Mouse (Mus musculus) liver (tissue): Measurements from ENCODE around the gene Mrpl51.
A peak's percentile ranks its signal among the peaks of the same experiment; 100 is the strongest.

ENCODE experiments used
- DNase-seq: peaks from one replicate; pipeline ENCODE4 v3.0.0-alpha.2; 2020; ENCODE audit warnings: mixed read lengths

The Mrpl51 gene

GRCm38 (mm10) chr6:125193390-125193789, 1.8 kb downstream of the Mrpl51 start:
- no peak for DNase-seq

- no peak for DNase-seq
Measured at GRCm38 (mm10) chr6:125195541-125196075, 4.0 kb downstream of the Mrpl51 start.

DNA sequence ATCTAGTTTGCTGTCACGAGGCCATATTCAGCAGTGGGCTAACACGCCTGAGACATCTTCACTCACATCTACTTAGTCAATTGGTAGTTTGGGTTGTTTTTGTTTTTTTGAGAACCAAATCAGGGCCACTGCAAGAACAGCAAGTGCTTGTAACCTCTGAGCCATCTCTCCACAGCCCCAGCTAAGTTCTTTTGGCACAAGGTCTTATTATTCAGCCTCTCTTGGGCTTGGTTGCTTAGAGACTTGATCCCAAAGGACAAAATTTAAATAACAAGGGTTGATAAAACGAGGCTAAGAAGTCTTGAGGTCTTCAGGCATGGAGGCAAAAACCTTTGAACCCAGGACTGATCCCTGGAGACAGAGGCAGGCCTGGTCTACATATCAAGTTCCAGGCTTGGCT, 4.7 kb downstream of the Mrpl51 start:
- no peak for DNase-seq

- no peak for DNase-seq
Measured at GRCm38 (mm10) chr6:125197166-125197565, 5.6 kb downstream of the Mrpl51 start.

- DNase-seq = no peak
Measured at GRCm38 (mm10) chr6:125210436-125210835, 18.8 kb downstream of the Mrpl51 start.

DNA sequence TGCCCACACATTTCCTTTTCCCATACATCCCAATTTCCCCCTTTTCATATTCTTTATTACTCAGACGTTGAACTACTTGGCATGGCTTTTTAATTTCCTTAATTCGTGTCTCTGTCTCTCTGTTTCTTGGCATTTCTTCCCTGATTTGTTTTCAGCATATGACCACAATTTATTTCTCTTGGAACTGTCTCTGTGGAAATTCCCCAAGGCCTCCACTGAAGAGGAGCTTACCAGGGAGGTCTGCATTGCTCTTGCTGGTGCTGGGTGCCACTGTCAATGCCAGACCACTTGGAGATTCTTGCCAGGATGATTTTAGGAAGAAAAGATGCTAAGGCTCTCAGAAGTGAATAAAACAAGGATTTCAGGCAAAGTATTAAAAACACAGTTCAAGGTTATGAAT, 21.0 kb downstream of the Mrpl51 start:
- DNase-seq = no peak

DNA sequence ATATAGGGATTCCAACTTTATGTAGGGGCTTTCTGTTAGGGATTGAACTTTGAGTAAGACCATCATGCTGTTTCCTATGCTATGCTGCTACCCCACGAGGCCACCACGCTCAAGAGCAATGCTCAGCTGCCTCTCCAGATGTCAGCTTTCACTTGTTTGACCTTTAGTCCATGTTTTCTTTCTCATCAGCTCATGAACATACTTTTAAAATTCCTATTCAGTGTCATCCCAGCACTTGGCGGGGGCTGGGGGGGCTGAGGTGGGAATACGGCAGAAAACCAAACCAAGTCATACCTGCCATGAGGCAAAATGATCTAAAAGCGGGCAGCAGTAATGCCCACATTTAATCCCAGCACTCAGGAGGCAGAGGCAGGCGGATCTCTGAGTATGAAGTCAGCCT, 21.5 kb downstream of the Mrpl51 start:
- no peak for DNase-seq

DNA sequence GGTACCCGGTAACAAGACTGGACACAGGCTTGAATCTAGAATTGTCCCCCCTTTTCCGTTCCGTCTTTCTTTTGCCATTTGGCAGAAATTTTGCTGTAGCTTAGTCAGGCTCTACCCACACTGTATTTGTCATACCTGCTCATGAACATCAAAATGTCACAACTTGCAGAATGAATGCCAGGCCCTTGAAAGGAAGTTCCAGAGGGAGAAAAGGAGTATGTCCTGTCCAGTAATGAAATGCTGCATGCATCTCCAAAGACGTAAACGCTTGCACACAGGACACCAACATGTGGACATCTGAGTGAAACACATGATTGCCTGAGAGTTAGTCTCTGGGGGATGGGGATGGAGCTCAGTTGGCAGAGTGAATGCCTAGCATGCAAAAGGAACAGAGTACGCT, 22.1 kb downstream of the Mrpl51 start:
- DNase-seq = no peak

DNA sequence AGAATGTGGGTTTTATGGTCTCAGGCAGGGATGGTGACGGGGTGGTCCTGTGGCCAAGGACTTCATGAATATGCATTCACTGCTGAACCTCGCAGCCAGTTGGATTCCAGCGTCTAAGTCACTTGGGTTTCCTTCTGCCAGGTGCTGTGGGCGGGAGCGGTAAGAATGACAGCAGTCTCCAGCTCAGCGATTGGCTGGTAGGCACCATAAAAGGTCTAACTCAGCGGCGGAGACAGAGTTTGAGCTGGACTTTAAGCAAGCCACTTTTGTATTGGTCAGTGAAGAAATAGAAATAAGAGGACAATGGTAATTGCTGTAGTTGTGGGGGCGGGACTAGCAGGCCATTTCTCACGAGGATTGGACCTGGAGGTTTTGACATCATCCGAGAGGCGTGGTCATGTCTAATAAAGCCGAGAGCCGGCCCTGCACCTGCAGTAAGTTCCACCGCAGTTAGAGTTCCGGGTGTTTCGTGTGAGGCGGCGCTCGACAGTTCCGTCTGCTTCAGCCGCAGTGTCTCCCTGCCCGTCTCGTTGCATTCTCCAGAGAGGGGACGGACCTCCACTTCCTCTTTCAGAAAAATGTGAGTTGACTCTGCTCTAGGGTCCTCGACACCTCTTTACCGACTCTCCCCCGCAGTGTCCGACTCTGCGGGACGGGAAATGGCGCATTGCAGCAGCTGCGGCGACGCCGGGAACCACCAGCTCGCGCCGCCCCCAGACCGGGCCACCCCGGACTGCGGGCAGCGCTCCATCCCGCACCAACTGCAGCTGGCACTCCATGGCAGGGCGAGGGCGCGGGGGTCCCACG, 23.8 kb downstream of the Mrpl51 start, which contains the start of gene Vamp1:
Gene Vamp1 (plus strand): TSS at position 404 of the 807 bp plus-strand sequence.
- DNase-seq = peak; percentile 92

- no peak for DNase-seq
Measured at GRCm38 (mm10) chr6:125216898-125217297, 25.3 kb downstream of the Mrpl51 start.

GRCm38 (mm10) chr6:125217899-125218298, 26.3 kb downstream of the Mrpl51 start:
- no peak for DNase-seq

DNA sequence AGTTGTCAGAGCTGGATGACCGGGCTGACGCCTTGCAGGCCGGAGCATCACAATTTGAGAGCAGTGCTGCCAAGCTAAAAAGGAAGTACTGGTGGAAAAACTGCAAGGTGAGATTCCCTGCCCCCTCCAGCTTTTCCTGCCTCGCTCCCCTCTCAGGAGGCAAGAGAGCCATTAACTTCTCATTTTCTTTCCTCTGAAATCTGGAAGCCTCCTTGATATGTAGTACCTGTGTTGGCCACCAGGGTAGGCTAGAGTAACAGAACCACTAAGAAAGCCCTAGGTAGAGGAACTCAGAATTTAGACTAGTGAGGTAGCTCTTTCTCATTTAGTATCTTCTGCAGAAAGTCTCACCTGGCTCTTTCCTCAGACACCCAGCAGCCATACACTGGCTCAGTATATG, 27.4 kb downstream of the Mrpl51 start:
- peak; percentile 58 for DNase-seq

GRCm38 (mm10) chr6:125221115-125221745, 29.6 kb downstream of the Mrpl51 start:
- no peak for DNase-seq

- no peak for DNase-seq
Measured at GRCm38 (mm10) chr6:125222146-125222545, 30.5 kb downstream of the Mrpl51 start.

DNA sequence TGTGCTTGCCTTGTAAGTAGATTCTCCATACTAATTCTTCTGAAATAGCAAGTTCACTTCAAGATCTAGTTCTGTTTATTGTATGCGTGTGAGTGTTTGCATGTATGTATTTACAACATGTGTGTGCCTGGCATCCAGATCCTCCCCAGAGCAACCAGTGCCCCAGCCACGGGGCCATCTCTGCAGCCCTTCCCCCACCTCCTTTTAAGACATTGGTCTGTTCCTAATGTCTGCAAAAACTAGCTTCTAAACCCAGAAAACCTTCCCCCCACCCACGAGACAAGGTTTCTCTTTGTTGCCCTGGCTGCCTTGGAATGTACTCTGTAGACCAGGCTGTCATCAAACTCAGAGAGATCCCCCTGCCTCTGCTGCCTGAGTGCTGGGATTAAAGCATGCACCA, 31.0 kb downstream of the Mrpl51 start:
- no peak for DNase-seq

DNA sequence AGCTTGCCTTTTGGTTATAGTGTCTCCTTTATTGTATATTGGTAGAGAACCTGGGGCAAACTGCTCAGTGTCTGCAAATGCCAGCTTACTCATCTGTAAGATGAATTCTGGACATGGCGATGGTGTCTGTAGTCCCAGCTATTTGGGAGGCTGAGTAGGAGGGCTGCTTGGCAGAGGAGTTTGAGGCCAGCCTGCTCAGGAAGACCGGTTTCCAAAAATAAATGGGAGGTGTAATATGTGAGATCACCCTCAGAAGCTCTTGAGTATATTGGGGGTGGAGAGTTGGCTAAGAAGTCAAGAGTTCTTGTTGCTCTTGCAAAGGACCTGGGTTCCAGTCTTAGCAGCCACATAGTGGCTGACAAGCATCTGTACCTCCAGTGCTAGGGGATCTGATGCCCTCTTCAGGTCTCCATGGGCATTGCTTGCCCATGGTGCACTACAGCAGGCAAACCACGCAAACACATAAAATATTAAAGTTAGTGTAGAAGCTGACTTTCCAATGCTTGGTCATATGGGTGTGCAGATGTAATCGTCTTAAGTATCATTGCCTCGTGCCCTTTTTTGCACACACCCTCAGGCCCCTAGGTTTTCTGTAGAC, 34.0 kb downstream of the Mrpl51 start:
- DNase-seq = no peak

DNA sequence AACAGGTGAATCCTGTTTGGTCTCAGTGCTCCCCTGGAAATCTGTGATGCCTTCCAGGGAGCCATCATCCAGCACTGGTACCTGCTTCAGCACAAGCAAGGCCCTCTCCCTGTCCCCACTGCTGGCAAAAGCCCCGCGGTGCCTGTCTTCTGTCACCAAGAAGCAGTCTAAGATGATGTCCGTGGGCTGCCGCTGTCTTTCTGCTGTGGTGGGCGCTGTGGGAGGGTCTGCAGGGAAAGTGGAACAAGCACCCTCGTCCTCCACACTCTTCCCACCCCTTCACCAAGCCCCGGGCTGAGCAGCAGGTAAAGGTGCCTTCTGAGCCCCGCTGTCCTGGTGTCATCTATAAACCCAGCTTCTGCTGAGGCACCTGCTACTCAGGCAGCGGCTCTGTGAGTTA, 39.0 kb downstream of the Mrpl51 start:
- no peak for DNase-seq

DNA sequence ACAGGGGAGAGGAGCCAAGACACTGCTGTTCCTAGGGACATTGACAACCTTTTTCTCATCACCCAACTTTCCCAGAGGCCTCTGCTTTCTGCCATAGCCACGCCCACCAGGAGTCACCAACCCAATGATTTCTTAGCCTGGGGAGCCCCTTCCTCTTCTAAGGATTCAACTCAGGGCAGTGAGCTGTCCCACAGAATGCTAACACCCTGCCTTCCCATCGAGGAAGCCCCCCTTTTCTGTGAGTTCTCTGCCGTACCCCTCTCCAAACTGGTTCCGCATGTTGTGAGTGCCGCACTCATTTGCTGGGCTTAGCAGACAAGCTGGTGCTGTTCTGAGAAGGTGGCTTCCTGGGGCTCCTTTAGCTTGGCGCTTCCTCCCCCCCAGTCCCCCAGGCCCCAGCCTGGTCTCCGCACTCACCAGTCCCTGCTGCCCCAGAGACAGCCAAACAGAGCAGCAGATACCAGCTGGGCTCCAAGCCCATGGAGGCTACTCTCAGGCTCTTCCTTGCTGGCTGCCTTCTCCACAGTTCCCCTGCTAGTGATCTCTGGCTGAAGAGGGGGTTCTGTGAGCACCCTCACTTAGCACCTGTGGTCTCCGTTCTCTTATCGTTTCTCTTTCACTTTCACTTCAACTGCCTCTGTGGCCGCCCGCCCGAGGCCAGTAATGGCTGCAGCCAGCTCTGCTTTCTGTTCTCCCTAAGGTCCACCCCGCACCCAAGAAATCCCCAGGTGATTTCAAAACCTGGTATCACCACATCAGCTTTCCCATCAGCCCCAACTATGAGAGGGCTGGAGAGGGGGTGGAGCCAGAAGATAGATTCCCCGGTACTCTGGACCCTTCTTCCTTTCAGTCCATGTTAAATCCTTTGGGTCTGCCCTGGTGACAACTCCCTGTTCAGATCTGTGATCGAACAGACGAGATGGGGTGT, 39.8 kb downstream of the Mrpl51 start, which contains the start of gene Tapbpl:
Gene Tapbpl (minus strand): TSS at position 744 of the 928 bp plus-strand sequence.
- peak; percentile 73 for DNase-seq

DNA sequence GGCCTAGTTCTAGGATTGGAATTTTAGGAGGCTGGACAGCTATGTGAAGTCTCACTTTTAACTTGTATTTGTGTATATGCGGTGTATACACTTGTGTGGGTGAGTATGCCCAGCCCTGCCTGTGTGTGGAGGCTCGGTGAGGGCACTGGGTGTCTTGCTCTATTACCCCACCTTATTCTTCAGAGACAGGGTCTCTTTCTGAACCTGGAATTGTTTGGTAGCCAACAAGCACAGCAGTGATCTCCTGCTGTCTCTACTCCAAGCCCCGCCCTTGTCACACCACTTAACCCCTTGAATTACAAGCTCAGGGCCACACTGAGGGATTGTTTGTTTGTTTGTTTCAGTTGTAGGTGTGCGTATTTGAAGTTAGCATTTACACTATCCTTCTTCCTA, 40.4 kb downstream of the Mrpl51 start:
- DNase-seq = no peak

DNA sequence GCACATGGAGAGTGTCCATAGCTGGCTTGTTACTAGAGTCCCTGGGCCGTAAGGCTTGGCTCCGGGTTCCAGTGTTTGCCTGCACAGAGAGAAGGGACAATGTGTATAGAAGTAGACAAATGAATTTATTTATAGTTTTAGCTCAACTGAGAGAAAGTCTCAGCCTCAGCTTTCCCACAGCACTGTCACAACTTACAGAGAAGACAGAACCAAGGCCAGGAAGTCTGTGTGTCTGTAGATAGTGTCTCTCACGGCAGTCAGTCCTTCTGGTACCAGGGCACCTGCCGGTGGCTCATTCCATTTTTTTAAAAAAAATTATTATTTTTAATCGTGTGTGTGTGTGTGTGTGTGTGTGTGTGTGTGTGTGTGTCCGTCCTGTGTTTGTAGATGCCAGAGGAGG, 40.9 kb downstream of the Mrpl51 start:
- DNase-seq = no peak

DNA sequence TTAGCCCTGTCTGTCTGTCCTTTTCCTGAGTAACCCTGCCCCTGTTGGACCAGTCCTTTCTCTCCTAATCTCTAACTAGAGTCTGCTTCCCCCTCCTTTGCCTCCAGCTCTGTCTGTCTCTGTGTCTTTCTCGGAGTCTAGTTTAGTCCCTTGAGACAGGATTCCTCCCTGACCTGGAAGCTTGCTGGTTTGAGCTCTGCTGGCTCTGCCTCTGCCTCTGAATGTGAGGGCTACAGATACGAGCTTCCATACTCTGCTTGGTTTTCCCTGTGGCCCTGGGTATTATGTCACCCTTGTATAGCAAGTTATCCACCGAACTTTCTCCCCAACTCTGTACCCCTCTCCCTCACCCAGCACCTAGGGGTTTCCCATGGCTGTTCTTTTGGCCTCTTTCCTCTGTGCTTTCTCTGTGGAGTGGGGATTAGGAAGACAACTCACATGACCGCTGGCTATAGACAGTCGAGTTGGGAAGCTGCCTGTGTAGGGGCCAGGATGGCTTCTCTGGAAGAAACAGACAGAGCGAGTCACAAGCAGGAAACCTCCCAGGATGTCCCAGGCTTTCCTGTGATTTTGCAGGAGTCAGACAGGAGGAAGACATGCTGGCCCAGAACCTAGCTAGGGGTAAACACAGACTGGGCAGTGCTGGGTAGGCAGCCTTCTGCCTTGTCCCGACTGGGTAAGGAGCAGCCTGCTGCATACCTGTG, 42.4 kb downstream of the Mrpl51 start:
- no peak for DNase-seq

- no peak for DNase-seq
Measured at GRCm38 (mm10) chr6:125234520-125234828, 42.9 kb downstream of the Mrpl51 start.
